Mouse (Mus musculus): ENCODE measurements around the gene Trp53bp2.

Trp53bp2 gene

GRCm38 (mm10) chr1:182459436-182459835 lies 50.5 kb downstream of the Trp53bp2 start:
- in situ Hi-C loops (cut with MboI; ENCODE audit: unreplicated experiment in 2 of 2) = no loop called here

GRCm38 (mm10) chr1:182460291-182461244 lies 51.6 kb downstream of the Trp53bp2 start:
- in situ Hi-C loops (cut with MboI; ENCODE audit: unreplicated experiment in 2 of 2) = no loop called here

GRCm38 (mm10) chr1:182461261-182461660 lies 52.3 kb downstream of the Trp53bp2 start:
- in situ Hi-C loops (cut with MboI; ENCODE audit: unreplicated experiment in 2 of 2) = no loop called here

GRCm38 (mm10) chr1:182461813-182462212 lies 52.8 kb downstream of the Trp53bp2 start:
- in situ Hi-C loops (cut with MboI; ENCODE audit: unreplicated experiment in 2 of 2) = no loop called here

GRCm38 (mm10) chr1:182465309-182465708 lies 56.3 kb downstream of the Trp53bp2 start:
- in situ Hi-C loops (cut with MboI; ENCODE audit: unreplicated experiment in 2 of 2) = no loop called here

GRCm38 (mm10) chr1:182465978-182466377 lies 57.0 kb downstream of the Trp53bp2 start:
- in situ Hi-C loops (cut with MboI; ENCODE audit: unreplicated experiment in 2 of 2) = no loop called here

GRCm38 (mm10) chr1:182475005-182475796 lies 66.2 kb downstream of the Trp53bp2 start:
- in situ Hi-C loops (cut with MboI; ENCODE audit: unreplicated experiment in 2 of 2) = no loop called here

GRCm38 (mm10) chr1:182478935-182479334 lies 70.0 kb downstream of the Trp53bp2 start:
- in situ Hi-C loops (cut with MboI; ENCODE audit: unreplicated experiment in 2 of 2) = no loop called here

- in situ Hi-C loops (cut with MboI; ENCODE audit: unreplicated experiment in 2 of 2) = no loop called here
These were observed 72.2 kb downstream of the Trp53bp2 start for GRCm38 (mm10) chr1:182481138-182481537.

- in situ Hi-C loops (cut with MboI; ENCODE audit: unreplicated experiment in 2 of 2) = no loop called here
These were observed 72.8 kb downstream of the Trp53bp2 start for GRCm38 (mm10) chr1:182481646-182482295.

GRCm38 (mm10) chr1:182482991-182483909 lies 74.3 kb downstream of the Trp53bp2 start:
- in situ Hi-C loops (cut with MboI; ENCODE audit: unreplicated experiment in 2 of 2) = no loop called here

GRCm38 (mm10) chr1:182483910-182484274 lies 74.9 kb downstream of the Trp53bp2 start:
- in situ Hi-C loops (cut with MboI; ENCODE audit: unreplicated experiment in 2 of 2) = no loop called here

GRCm38 (mm10) chr1:182488503-182488902 lies 79.5 kb downstream of the Trp53bp2 start:
- in situ Hi-C loops (cut with MboI; ENCODE audit: unreplicated experiment in 2 of 2) = no loop called here

- in situ Hi-C loops (cut with MboI; ENCODE audit: unreplicated experiment in 2 of 2) = loop anchor here in 1 of 2 experiments (5.0 kb wide), 1 partner anchor 47 kb away; no protein-coding TSS in a partner anchor
These were observed 81.0 kb downstream of the Trp53bp2 start for GRCm38 (mm10) chr1:182489803-182490452.

GRCm38 (mm10) chr1:182490568-182490967 lies 81.6 kb downstream of the Trp53bp2 start:
- in situ Hi-C loops (cut with MboI; ENCODE audit: unreplicated experiment in 2 of 2) = loop anchor here in 1 of 2 experiments (5.0 kb wide), 1 partner anchor 47 kb away; no protein-coding TSS in a partner anchor

- in situ Hi-C loops (cut with MboI; ENCODE audit: unreplicated experiment in 2 of 2) = loop anchor here in 1 of 2 experiments (5.0 kb wide), 1 partner anchor 45 kb away; no protein-coding TSS in a partner anchor
These were observed 82.9 kb downstream of the Trp53bp2 start for GRCm38 (mm10) chr1:182491839-182492238.

- in situ Hi-C loops (cut with MboI; ENCODE audit: unreplicated experiment in 2 of 2) = loop anchor here in 1 of 2 experiments (5.0 kb wide), 1 partner anchor 43 kb away; no protein-coding TSS in a partner anchor
These were observed 85.5 kb downstream of the Trp53bp2 start for GRCm38 (mm10) chr1:182494285-182495145.

GRCm38 (mm10) chr1:182496685-182497084 lies 87.7 kb downstream of the Trp53bp2 start:
- in situ Hi-C loops (cut with MboI; ENCODE audit: unreplicated experiment in 2 of 2) = no loop called here

Measured in v-Abl transformed pro-B cells (cell line).